Mouse (Mus musculus) lung, postnatal 36 days (tissue): ENCODE results near the gene Mrpl24.

ENCODE experiments used
- DNase-seq: peaks from one replicate; pipeline ENCODE4 v3.0.0; 2022; ENCODE audit warnings: mixed read lengths

Gene Mrpl24

DNA sequence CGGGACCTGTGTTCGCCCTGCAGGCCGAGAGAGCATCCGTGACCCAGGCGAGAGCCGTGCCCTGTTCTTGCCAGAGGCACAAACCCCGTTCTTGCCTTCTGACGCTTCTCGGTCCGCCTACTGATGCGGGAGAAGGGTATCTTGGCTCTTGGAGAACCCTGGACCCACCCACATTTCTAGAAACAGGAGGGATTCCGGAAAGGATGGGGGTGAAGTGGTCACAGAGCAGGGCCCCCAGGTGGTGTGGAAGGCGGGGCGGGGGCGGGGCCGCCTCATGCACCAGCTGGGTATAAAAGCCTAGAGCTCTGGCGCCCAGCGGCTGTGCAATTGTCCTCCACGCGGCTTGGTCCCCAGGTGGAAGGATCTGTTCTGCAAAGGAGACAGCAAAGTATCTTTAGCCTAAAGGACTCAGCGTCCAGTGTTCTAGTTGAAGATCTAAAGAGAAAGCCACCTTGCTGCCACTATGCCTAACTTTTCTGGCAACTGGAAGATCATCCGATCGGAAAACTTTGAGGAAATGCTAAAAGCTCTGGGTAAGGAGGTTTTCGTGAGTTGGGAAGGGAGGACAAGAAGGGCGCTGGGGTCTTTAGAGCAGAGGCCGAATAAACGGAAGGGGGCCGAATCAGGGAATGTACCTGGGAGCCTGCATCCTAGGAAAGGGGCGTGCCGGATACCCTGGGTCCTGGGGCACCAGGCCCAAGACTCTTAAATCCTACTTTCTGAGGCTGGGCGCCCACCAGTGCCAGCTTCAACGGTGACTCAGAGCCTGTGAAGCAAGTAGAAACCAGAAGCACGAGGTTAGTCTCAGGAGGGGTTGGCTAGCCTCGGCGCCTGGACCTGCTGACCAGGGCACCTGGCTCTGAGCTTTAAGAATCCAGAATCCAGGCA is 29.3 kb downstream of the Mrpl24 start, which contains the start of gene Crabp2:
TSS of gene Crabp2 (plus strand) at position 289 of the 888 bp plus-strand sequence.
- no peak for DNase-seq

DNA sequence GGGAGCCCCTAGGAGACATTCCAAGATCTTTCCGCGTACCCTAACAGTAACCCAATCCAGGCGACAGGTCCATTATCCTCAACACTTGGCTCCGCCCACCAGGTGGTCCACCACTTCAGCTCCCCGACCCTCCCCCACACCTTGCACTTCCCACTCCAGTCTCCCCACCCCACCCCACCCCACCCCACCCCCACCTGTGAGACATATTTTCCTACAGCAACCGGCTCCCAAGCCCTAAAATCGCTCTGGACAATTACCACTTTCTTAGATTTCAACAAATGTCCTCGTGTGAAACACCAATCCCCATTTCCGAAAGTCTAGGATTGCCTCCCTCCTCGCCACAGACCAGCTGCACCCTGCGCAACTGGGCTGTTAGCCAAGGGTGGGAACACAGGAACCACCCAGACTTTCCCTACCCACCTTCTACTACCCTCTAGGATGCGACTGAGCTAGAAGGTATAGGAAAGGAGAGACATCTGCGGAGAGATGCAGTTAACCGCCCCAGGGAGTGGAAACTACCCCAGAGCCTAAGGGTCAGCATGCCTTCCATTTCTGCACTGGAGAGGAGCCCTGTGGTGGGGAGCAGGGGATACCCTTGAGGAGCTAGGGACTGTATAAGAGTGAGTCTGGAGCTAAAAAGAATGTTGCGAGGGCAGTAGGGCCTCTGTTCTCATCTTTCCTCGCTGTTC is 30.1 kb downstream of the Mrpl24 start:
- no peak for DNase-seq

DNA sequence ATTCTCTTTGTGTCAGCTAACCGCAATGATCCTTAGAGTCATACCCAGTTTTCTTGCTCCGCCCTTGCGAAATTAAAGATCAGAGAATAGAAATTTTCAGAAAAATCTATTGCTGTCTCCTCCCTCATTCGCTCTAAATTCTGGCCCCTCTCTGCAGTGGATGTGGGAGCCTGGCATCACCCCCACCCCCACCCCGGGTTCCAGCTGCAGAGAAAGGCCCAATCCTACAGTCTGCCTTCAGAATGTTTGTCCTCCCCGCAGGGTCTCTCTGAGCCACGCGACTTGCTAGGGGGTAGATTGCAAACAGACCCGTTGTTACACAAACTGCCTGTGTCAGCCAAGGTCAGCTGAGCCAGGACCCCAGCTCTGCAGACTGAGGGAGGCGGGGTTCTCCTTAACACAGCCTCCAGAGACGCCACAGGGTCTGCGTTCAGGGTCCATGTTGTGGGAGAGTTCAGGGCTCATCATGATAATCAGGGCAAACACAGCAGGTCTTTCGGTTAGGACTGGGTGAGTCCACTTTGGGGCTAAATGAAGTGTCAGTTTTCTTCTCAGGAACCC is 30.7 kb downstream of the Mrpl24 start:
- no peak for DNase-seq

DNA sequence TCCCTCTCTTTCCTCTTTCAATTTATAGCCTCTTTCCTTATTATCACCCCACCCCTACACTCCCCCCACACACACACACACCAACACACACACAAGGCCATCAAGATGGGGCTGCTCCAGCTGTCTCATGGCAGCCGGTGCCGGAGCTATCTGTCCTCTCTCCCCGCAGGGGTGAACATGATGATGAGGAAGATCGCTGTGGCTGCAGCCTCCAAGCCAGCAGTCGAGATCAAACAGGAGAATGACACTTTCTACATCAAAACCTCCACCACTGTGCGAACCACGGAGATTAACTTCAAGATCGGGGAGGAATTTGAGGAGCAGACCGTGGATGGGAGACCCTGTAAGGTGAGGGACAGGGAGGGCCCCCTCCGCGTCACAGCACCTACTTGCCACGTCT is 32.6 kb downstream of the Mrpl24 start:
- no peak for DNase-seq

DNA sequence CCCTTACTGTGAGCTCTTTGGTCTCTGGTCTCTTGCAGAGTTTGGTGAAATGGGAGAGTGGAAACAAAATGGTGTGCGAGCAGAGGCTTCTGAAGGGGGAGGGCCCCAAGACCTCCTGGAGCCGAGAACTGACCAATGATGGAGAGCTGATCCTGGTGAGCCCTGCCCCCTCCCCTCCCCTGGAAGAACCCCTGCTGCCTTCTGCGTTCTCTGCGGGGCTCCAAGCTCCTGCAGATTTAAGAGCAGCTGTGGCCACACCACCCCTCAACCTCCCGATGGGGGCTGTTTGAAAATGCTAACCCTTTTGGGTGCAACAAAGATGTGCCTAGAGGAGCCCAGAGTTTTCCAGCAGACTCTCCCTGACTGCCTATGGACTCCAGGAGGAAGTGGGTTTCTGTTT is 33.1 kb downstream of the Mrpl24 start:
- DNase-seq = no peak

GRCm38 (mm10) chr3:87958056-87958455 is 38.8 kb downstream of the Mrpl24 start:
- DNase-seq = no peak

DNA sequence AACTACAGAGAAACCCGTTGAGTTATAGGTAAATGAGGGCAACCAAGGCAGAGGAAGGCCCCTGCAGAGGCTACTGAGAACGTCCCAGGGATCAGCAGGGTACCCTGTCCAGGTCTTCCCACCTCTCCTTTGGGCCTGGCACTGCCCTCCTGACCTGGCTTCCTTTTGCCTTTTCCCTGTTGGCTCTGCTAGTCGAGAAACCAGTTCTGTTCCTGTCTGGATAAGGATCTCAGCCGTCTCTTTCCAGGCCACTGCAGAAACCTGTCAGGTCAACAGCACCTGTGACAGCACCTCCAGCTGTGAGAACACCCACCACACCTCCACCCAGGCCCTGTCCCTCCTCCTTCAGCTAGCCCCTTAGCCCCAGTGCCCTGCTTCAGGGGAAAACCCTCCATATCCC is 39.2 kb downstream of the Mrpl24 start:
- DNase-seq = no peak

DNA sequence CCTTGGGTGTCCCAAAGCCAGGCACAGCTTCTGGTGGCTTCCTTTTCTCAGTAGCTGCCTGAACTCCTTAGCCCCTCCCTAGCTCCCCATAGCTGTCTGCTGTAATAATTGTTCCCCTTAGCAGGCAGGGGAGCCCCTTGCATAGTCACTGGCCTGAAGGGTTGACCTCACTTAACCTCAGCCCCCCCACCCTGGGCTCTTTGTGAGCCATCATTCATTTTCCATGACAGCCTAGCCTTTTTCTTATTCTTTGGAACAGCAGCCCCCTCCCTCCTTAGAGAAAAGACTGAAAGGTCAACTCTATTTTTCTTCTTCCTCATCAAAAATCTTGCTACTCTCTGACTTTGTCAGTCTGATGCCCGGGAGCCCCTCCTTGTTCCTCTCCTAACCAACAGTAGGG is 39.7 kb downstream of the Mrpl24 start:
- no peak for DNase-seq

- no peak for DNase-seq
Observed at GRCm38 (mm10) chr3:87959371-87959770, 40.1 kb downstream of the Mrpl24 start.

DNA sequence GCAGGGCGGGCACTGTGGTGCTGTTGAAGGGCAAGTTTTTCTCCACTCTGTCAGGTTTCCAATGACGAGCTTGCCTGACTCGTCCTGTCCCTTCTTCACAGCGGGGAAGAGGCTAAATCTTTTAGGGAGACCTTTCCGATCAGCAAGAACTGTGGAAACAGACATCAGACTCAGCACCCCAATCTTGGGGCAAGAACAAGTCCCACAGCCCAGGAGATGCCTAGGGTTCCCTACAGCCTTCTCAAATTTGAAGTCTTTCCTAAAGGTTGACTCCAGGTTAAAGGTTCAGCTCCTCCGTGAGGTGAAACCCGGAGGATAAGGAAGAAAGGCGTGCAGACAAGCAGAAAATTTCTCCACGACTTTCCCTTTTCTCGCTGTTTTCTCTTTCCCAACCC is 40.9 kb downstream of the Mrpl24 start:
- no peak for DNase-seq

DNA sequence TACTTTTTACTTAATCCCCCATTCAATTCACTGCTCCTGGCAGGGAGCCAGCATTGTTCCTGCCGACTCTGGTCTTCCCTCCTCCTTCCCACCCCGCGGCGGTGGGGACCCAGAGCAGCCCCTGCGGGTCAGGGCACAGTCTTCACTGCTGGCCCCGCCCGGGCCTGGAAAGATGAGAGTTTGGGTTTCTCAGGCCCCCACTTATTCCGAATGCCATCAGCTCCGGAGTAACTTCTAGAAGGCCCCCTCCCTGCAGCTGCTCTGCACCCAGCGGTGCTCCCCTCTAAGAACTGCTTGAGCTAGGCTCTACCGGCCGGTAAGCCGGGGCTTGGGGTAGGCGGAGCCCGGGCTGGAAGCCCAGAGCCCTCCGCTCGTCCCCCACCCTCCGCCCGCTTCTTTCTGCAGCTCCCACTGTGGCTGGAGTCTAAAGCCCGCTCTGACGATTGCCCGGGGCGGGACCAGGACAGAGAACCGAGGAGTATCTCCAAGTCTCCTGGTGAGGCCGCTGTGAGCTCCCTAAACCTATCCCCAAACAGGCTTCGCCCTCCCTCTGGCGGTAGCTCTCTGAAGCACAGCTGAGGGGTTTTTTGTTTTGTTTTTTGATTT is 41.4 kb downstream of the Mrpl24 start:
- DNase-seq = peak; percentile 95

GRCm38 (mm10) chr3:87970184-87970938 is 51.1 kb downstream of the Mrpl24 start:
- DNase-seq = peak; percentile 82

DNA sequence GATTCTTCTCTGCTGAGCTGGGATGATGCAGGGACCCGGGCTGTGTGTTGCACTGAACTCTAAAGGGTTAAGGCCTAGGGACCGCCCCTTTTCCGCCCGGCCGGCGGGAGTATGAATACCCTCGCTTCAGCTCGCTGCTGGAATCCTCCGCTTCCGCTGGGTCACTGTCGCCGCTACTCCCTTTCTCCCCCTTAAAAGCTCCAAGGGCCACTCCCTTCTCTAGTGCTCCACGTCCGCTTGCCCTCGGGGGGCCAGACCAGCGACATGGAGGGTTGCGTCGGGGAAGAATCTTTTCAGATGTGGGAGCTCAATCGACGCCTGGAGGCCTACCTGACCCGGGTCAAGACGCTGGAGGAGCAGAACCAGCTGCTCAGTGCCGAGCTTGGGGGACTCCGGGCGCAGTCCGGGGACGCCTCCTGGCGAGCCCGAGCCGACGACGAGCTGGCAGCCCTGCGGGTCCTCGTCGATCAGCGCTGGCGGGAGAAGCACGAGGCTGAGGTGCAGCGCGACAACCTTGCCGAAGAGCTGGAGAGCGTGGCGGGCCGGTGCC is 51.7 kb downstream of the Mrpl24 start, which contains the start of gene Nes:
TSS of gene Nes (plus strand) at position 140 of the 550 bp plus-strand sequence.
- DNase-seq = peak; percentile 79

DNA sequence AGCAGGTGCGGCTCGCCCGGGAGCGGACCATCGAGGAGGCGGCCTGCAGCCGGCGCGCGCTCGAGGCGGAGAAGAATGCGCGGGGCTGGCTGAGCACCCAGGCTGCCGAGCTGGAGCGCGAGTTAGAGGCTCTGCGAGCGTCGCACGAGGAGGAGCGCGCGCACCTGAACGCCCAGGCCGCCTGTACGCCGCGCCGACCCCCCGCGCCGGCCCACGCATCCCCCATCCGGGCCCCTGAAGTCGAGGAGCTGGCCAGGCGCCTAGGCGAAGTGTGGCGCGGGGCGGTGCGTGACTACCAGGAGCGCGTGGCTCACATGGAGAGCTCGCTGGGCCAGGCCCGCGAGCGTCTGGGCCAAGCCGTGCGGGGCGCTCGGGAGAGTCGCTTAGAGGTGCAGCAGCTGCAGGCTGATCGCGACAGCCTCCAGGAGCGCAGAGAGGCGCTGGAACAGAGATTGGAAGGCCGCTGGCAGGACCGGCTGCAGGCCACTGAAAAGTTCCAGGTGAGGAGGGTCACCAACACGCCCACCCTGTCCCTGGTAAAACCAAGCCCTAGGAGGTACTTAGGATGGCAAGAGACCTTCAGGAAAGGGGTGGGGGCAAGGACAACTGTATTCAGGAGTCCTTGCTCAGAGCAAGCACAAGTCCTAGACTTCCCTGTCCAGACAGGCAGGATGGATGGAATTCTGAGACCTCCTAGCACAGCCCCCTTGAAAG is 52.3 kb downstream of the Mrpl24 start:
- no peak for DNase-seq

GRCm38 (mm10) chr3:87972203-87972664 is 52.9 kb downstream of the Mrpl24 start:
- DNase-seq = no peak

DNA sequence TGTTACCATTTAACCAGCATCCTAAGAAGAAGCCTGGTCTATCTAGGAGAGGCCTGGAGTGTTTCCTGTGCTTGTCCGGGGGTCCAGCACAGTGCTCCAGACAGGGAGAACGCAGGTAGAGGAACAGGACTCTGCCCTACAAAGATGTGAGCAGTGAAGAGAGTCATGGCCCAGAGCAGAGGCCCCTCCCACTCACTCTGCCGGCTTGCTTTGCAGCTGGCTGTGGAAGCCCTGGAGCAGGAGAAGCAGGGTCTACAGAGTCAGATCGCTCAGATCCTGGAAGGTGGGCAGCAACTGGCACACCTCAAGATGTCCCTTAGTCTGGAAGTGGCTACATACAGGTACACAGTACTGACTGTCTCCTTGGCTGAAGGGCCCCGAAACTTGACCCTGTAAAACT is 53.5 kb downstream of the Mrpl24 start:
- no peak for DNase-seq
